Mouse (Mus musculus): ENCODE data around the gene Kirrel3.

Kirrel3 gene

GRCm38 (mm10) chr9:34986156-34986555 is 500.5 kb downstream of the Kirrel3 start:
- no peak for DNase-seq (ENCODE audit: low spot score)

DNA sequence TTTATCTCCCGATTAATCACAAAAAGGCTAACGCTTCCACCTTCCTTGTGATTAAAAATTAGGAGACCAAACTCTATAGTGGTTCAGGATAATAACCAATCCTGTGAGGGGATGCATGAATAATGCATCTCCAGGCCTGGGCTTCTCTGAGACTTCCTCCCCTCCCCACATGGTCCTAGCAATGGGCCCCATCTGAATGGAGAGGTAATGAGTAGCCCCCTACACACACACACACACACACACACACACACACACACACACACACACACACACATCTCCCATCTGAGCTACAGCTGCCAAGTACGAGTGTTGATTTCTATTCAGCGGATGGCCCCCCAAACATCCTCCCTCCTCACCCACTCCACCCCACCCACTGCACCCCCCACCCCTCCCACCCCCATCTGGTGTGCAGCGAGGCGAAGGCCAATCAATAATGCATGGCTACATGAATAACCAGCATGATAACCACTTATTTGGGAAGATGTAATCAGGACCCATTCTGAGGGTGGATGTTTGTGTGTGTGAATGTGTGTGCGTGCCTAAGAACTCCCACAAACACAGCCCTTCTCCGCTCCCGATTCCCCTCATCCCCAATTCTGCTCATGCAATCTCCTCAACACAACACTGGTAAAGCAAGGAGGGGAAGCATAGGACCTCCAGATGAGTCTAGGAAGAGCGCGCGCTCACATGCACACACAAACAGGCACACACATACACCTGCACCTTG is 501.9 kb downstream of the Kirrel3 start:
- DNase-seq (ENCODE audit: low spot score), result no peak

DNA sequence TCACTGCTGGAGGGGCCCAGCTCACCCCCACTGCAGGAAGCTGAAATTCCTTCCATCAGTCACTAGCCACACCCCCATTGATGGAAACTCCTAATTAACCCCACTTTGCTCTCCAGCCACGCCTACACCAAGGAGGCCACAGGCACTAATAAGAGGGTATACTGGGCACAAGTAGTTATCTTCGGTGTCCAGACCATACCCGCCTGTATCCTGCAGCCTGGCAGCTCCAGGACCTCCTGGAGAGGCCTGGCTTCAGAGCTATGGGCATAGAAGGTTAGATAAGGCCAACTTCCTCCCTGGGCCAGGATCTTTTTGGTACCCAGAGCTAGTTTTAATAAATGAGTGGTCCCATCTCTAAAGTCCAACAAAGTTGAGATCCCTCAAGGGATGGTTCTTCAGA is 503.0 kb downstream of the Kirrel3 start:
- no peak for DNase-seq (ENCODE audit: low spot score)

GRCm38 (mm10) chr9:34992201-34992600 is 506.5 kb downstream of the Kirrel3 start:
- no peak for DNase-seq (ENCODE audit: low spot score)

- DNase-seq (ENCODE audit: low spot score), result no peak
These were observed 507.9 kb downstream of the Kirrel3 start for GRCm38 (mm10) chr9:34993467-34994211.

- DNase-seq (ENCODE audit: low spot score), result no peak
These were observed 509.4 kb downstream of the Kirrel3 start for GRCm38 (mm10) chr9:34995078-34995477.

DNA sequence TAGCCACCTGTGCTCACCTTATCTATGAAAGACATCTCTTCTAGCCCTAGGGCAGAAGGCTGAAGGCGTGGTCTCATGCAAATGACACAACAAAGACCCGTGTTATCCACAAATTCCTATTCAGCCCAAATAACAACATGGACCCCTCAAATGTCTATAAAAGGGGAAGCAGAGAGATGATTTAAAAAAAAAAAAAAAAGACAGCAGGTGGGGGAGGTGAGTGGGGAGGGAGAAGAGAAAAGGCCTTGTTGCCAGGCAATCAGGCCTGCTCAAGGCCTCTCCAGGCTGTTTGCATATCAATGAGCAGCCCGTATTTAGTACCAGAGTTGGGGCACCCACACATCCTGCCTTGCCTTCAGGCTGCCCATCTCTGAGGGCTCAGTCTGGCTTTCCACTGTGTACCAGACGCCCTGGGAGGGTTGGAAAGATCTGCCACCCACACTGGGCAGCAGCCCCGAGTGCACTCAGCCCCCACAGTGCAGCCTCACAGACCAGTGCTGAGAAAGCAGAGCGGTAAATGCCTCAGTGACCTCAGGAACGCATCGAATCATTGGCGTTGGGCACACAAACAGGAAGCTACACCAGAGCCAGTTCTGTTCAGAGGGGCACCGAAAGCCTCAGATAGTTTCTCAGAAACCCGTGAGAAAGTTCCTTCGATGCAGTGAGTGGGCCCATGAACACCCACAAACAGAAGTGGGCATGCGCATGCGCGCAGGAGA is 510.1 kb downstream of the Kirrel3 start:
- no peak for DNase-seq (ENCODE audit: low spot score)

DNA sequence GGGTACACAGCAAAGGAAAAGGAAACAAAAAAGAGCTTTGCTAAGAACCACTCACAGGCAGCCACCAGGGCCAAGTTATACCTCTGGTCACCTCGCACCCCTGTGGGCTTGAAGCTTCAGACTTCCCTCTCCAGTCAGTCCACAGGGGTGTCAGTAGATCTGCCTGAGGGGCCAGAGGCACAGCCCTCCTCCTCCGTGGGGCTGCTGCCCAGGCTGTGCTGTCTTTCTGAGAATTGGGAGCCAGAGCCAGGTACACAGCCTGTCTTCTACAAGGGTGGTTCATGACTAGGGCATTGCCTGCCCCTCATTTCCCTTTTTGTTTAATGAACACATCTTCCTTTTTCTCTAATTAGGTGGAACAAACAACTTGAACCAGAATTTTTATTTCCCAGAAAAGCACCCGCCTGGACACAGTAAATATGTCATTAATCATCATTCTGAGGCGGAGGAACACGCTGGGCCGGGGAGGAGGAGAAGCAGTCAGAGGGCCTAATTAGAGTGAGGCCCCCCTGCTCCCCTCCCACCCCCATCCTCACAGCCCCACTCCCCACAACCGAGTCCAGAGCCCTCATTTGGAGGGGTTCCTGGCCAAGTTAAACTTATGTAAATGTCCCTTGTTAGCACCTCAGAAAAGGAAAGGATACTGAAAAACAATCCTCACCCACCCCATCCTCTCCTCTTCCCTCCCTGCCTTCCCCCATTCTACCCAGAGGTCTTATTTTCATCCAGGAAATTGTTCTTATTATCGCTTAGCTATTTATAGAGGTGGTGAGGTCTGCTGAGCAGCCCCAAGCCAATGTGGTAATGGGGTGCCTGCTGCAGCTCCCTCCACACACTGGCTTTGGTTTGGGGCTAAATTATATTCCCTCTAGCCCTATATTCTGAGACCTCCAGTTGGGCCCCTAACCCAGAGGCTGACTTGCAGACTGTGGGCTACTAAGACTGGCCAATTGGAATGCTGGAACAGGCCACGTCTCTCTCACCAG is 512.5 kb downstream of the Kirrel3 start:
- DNase-seq (ENCODE audit: low spot score), result no peak

GRCm38 (mm10) chr9:35004113-35004512 is 518.4 kb downstream of the Kirrel3 start:
- no peak for DNase-seq (ENCODE audit: low spot score)

DNA sequence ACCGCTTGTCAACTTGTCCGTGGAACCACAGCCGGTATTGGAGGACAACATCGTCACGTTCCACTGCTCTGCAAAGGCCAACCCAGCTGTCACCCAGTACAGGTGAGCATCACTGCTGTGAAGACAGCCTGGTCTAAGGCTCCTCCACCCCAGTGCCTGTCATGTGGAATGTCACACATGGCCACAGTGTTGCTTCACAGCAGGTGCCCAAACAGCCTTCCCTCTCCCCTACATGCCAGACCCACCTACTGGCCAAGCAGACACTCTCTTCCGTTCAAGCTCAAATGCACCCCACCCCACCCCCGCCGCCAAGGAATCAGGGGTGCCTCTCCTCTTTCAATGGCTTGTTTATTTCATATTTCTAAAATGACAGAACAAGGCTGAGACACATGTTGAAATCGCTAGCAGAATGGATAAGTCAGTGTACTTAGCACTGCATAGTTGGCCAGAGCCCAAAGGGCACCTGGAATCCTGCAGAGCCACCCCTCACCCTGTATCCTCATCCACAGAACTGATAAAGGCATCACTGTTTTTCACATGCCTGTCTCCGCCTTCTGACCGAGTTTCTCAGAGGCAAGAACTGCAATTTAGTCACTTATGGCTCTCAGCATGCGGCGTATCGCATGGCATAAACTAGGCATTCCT is 522.1 kb downstream of the Kirrel3 start:
- DNase-seq (ENCODE audit: low spot score), result no peak

- DNase-seq (ENCODE audit: low spot score), result no peak
These were observed 531.1 kb downstream of the Kirrel3 start for GRCm38 (mm10) chr9:35016762-35017161.

- no peak for DNase-seq (ENCODE audit: low spot score)
These were observed 531.9 kb downstream of the Kirrel3 start for GRCm38 (mm10) chr9:35017563-35017962.

DNA sequence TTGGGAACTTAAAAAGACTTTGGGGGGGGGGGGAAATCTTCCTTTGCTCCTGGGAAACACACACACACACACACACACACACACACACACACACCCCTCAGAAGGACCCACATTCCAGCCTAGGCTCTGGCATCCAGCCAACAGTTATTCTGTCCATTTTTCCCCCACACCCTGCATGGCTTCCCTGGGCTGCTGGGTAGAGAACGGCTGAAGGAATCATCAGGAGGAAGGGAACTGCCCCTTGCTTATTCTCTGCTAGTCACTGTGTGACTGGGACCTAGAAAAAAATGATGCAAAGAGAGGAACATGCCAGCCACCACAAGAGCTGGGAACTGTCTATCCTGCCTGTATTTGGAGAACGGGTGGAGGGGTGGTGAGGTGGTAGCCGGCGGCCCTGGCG is 532.4 kb downstream of the Kirrel3 start:
- no peak for DNase-seq (ENCODE audit: low spot score)

DNA sequence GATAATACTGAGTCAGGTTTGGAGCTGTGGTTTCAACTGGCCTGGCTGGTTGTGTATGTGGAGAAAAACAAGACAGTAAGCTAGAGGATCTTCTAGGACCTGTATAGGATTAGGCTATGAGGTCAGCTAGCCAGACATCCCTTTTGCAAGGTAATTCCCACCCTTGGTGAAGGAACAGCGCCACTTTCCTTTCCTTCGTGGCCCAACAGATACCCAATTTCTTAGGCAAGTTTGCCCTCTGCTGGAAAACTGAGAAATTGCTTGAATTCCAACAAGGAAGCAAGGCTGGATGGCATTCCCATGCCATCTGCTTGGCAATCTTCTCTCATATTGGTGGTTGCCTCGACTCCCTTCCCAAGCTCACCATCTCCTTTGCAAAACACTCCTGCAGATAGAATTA is 533.7 kb downstream of the Kirrel3 start:
- DNase-seq (ENCODE audit: low spot score), result peak; percentile 34

- no peak for DNase-seq (ENCODE audit: low spot score)
These were observed 534.4 kb downstream of the Kirrel3 start for GRCm38 (mm10) chr9:35020015-35020653.

- no peak for DNase-seq (ENCODE audit: low spot score)
These were observed 536.0 kb downstream of the Kirrel3 start for GRCm38 (mm10) chr9:35021744-35022143.

GRCm38 (mm10) chr9:35024591-35025496 is 539.1 kb downstream of the Kirrel3 start:
- no peak for DNase-seq (ENCODE audit: low spot score)

- DNase-seq (ENCODE audit: low spot score), result no peak
These were observed 540.6 kb downstream of the Kirrel3 start for GRCm38 (mm10) chr9:35026311-35026710.

GRCm38 (mm10) chr9:35026897-35027311 is 541.2 kb downstream of the Kirrel3 start:
- DNase-seq (ENCODE audit: low spot score), result no peak
